Mouse (Mus musculus) midbrain, postnatal 0 days (tissue): ENCODE measurements around the gene 2510009E07Rik. TPM values are rescaled to one million over a fixed set of nuclear protein-coding genes. Genes with fewer than 3 reads are reported as not detected.
A peak's percentile ranks its signal among the peaks of the same experiment; 100 is the strongest.

ENCODE experiments used
- ATAC-seq: fragments of 200-750 bp; cut with Nextera tagmentation; 2 replicates; pipeline ENCODE4 v1.8.0; 2017; ENCODE audit warnings: moderate number of reproducible peaks, mild to moderate bottlenecking, moderate TSS enrichment, moderate library complexity; ENCODE audit not compliant: low FRiP score
- DNase-seq: peaks from one replicate; pipeline ENCODE4 v3.0.0-alpha.2; 2015; ENCODE audit warnings: low spot score
- H3K27ac ChIP-seq: fragments of 300-500 bp; sonication (generic); 2 replicates; pipeline ENCODE4 v1.5.1; 2014; ENCODE audit warnings: low read depth, mild to moderate bottlenecking, low read length, mixed read lengths
- H3K27me3 ChIP-seq: fragments of 300-500 bp; sonication (generic); 2 replicates; pipeline ENCODE4 v1.6.1; 2014; ENCODE audit warnings: low read length, control low read depth, mixed read lengths; ENCODE audit not compliant: insufficient read depth
- H3K36me3 ChIP-seq: fragments of 300-500 bp; sonication (generic); 2 replicates; pipeline ENCODE4 v1.6.1; 2014; ENCODE audit warnings: low read length, control low read depth, mixed read lengths; ENCODE audit not compliant: insufficient read depth
- H3K4me1 ChIP-seq: fragments of 300-500 bp; sonication (generic); 2 replicates; pipeline ENCODE4 v1.6.1; 2014; ENCODE audit warnings: mild to moderate bottlenecking, control low read depth, antibody characterized with exemption, low read length, mixed read lengths; ENCODE audit not compliant: insufficient read depth
- H3K4me2 ChIP-seq: fragments of 300-500 bp; sonication (generic); 2 replicates; pipeline ENCODE4 v1.6.1; 2014; ENCODE audit warnings: low read depth, mild to moderate bottlenecking, low read length, mixed read lengths; ENCODE audit not compliant: poor library complexity, severe bottlenecking
- H3K4me3 ChIP-seq: fragments of 300-500 bp; sonication (generic); 2 replicates; pipeline ENCODE4 v1.5.1; 2014; ENCODE audit warnings: low read depth, mild to moderate bottlenecking, low read length, moderate library complexity
- H3K9ac ChIP-seq: fragments of 300-500 bp; sonication (generic); replicated peaks from 2 replicates; pipeline ENCODE4 v1.6.1; 2014; ENCODE audit warnings: mild to moderate bottlenecking, low read length, moderate library complexity, mixed read lengths; ENCODE audit not compliant: poor library complexity, severe bottlenecking
- H3K9me3 ChIP-seq: fragments of 300-500 bp; sonication (generic); 2 replicates; pipeline ENCODE4 v1.6.1; 2016; ENCODE audit warnings: low read length, control low read depth
- CTCF ChIP-seq: IDR thresholded peaks from 2 replicates; pipeline ENCODE4 v1.5.1; 2016; ENCODE audit warnings: antibody characterized with exemption, mild to moderate bottlenecking
- WGBS: fragments of 180-500 bp; shearing (Covaris S2); extraction: QIAGEN DNeasy Blood & Tissue Kit; methylation state at CpG from one replicate; pipeline ENCODE4 v1.1.7; 2014; 5-methylcytosine and 5-hydroxymethylcytosine counted together
- polyA plus RNA-seq: library from polyadenylated mRNA; unstranded; fragments of >200 nt; fragmentation: Nextera tagmentation; extraction: Ambion mirVana; gene quantifications from 2 replicates; pipeline ENCODE4 v1.2.1, GENCODE M21; 2015
- total RNA-seq: library from RNA; depleted of rRNA; stranded (reverse); fragments of >200 nt; gene quantifications from 2 replicates; pipeline ENCODE4 v1.2.3, GENCODE M21; 2014

The 2510009E07Rik gene
- total and polyA plus RNA-seq, 2 experiments from 2014 or later = 37.0 to 48.7 TPM

DNA sequence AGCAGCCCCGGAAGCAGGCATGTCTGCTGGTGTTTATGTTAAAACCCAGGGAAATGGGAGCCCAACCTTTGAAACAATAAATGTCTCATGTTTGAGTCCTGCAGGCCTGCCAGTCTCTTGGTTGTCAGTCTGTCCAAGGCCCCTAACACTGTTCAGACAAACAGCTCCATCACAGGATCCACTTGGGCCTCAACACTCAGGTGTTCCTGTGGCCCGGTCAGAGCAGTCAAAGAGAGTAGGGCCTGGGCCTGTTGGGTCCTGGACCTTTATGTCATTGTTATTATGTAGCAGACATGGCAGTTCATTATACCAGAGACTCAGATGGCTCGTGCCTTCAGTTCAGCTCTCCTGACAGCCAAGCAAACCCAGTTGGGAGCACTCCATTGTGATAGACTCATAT lies 49.9 kb downstream of the 2510009E07Rik start:
- Histone ChIP-seq H3K27ac (peak overlapping the region; percentile 39; the same call in 1 of the 2 replicates), H3K4me3 (no peak overlapping the region), H3K9ac (no peak overlapping the region), H3K27me3 (no peaks in the 10 kb centered on the region), H3K36me3 (peaks cover 14% of the 10 kb centered on the region), H3K4me2 (no peak overlapping the region), H3K4me1 (no peaks in the 10 kb centered on the region), H3K9me3 (no peaks in the 10 kb centered on the region)
- no peak for DNase-seq
- ATAC-seq = no peak
- TF ChIP-seq CTCF = no peak
- WGBS = 62% methylated on average over 3 of the region's 3 CpGs

DNA sequence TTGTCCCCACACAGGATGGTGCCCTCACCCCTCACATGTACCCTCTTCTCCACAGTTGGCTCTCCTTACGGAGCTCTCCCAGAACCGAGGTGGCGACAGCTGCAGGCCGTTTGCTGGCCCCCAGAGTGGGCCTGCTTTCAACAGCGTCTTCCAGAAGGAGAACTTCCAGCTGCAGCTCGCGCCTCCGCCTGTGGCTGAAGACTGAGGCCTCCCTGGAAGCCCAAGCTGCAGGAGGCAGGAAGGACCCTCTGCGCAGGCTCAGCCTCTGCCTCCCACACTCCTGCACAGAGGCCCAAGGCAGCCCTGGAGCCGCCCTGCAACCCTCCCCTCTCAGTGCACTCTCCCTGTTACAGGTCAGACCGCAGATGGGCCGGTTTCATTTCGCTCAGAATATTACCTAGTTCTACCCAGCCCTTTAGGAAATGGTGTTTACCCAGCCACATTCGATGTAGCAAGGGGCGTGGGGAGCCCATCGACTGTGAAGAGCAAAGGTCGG lies 50.4 kb downstream of the 2510009E07Rik start:
- WGBS = 49% methylated on average over 17 of the region's 17 CpGs
- Histone ChIP-seq H3K27me3 (no peaks in the 10 kb centered on the region), H3K27ac (peak overlapping the region; percentile 39), H3K4me1 (no peaks in the 10 kb centered on the region), H3K4me2 (no peak overlapping the region), H3K9me3 (no peaks in the 10 kb centered on the region), H3K36me3 (peaks cover 14% of the 10 kb centered on the region), H3K4me3 (no peak overlapping the region), H3K9ac (no peak overlapping the region)
- DNase-seq (peak; percentile 33), ATAC-seq (peak; percentile 44; the same call in 1 of the 2 replicates)
- TF ChIP-seq CTCF = no peak

DNA sequence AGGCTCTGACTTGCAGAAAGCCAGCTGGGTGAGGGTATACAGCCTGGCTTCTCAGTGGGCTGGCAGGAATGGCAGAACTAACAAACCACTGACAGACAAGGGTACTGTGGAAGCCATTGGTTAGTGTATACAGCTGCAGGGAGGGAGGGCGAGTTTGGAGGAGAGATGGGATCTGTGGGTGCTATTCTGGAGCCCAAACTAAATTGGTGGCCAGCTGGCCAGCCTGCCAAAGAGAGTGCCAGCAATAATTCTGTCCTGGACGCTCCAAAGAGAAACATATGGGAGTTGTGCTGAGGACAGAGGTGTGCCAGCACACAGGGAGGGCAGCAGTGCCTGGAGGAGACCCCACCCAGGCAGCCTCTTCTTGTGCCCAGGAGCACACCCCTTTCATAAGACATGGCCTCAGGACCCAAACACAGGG lies 50.8 kb downstream of the 2510009E07Rik start:
- ATAC-seq (no peak), DNase-seq (peak; percentile 55)
- Histone ChIP-seq H3K36me3 (peaks cover 14% of the 10 kb centered on the region), H3K27ac (peak overlapping the region; percentile 39), H3K9ac (no peak overlapping the region), H3K4me3 (no peak overlapping the region), H3K4me1 (no peaks in the 10 kb centered on the region), H3K9me3 (no peaks in the 10 kb centered on the region), H3K4me2 (no peak overlapping the region), H3K27me3 (no peaks in the 10 kb centered on the region)
- TF ChIP-seq CTCF = no peak
- 69% methylated on average over 2 of the region's 2 CpGs for WGBS

DNA sequence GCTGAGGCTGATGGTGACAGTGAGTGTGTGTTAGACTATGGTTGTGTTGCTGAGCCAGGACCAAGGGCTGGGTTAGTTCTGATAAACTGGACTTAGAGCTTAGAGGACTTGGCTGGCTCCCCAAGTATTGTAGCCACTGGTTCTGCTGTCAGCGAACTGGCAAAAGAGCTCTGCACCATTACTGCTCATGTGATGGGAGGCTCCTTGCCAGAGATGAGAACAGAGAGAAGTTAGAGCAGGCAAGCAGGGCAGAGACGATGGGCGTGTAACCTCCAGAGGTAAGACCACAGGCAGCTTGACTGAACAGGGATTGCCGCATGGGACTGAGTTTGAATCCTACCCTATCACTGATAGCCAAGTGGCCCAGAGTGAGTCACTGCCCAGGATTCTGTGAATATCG lies 51.6 kb downstream of the 2510009E07Rik start:
- 98% methylated on average over 5 of the region's 5 CpGs for WGBS
- no peak overlapping the region for H3K27ac ChIP-seq
- no peak for ATAC-seq

DNA sequence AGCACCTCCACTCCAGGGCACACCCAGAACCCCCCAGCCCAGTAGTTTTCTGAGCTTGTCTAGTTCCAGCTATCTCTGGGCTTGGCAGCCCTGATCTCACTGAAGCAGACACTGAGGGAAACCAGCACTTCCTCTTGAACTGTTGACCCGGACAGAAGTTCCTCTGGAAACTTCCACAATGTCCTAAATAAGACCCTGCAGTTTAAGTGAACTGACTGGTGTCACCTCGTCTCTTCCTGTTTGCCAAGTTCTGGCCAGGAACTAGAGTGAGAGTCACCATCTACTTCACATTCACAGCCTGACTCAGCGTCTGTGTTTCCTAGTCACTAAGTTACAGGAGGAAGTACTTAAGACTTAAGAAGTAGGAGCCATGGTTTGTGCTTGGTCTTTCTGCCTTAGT lies 52.5 kb downstream of the 2510009E07Rik start:
- no peak overlapping the region for H3K4me2 ChIP-seq
- H3K9me3 ChIP-seq = no peaks in the 10 kb centered on the region
- no peak overlapping the region for H3K27ac ChIP-seq
- H3K9ac ChIP-seq = no peak overlapping the region
- no peaks in the 10 kb centered on the region for H3K27me3 ChIP-seq
- H3K4me3 ChIP-seq = no peak overlapping the region
- DNase-seq = no peak
- peaks cover 9% of the 10 kb centered on the region for H3K36me3 ChIP-seq
- ATAC-seq = no peak
- 88% methylated on average over 3 of the region's 3 CpGs for WGBS
- H3K4me1 ChIP-seq = no peaks in the 10 kb centered on the region
- TF ChIP-seq CTCF = no peak

More for the DNA sequence above, 51.6 kb downstream of the 2510009E07Rik start:
- TF ChIP-seq CTCF = no peak
- Histone ChIP-seq H3K9ac (no peak overlapping the region), H3K4me3 (no peak overlapping the region), H3K4me1 (no peaks in the 10 kb centered on the region), H3K27me3 (no peaks in the 10 kb centered on the region), H3K4me2 (no peak overlapping the region), H3K9me3 (no peaks in the 10 kb centered on the region), H3K36me3 (peaks cover 11% of the 10 kb centered on the region)
- DNase-seq = no peak

DNA sequence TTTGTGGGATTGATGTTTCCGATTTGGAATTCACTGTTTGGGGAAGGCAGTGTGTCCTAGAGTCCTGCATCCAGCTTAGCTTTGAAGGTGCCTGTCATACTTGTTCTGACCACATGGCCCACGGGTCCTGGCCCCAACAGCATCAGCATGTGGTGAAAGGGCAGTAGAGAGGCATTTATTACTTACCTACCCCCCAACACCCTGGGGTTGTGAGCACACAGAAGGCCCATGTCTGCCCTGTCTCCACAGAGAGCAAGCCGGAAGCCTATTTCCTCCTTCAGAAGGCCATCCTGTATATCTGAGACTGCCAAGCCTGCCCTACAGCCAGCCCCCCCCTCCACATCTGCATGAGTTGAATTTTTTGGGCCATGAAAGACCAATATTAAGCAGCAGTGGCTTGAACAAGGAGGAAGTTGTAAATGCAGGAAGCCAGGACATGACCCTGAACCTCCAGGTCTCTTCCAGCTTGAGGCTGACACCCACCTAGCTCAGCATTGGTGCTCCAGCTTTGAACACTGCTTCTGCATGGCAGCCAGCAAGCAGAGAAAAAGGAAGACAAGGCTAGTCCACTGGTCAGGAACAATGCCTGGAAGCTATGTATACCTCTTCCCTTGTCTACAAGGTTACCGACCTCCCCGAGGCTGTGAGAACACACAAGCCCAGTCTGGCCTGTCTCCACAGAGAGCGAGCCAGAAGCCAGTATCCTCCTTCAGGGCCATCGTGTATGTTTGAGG lies 53.5 kb downstream of the 2510009E07Rik start:
- DNase-seq = no peak
- H3K4me1 ChIP-seq = no peaks in the 10 kb centered on the region
- TF ChIP-seq CTCF = no peak
- H3K9me3 ChIP-seq = no peaks in the 10 kb centered on the region
- no peak overlapping the region for H3K9ac ChIP-seq
- H3K4me3 ChIP-seq = no peak overlapping the region
- WGBS = 86% methylated on average over 7 of the region's 7 CpGs
- H3K36me3 ChIP-seq = peaks cover 9% of the 10 kb centered on the region
- no peak for ATAC-seq
- H3K27ac ChIP-seq = no peak overlapping the region
- H3K27me3 ChIP-seq = no peaks in the 10 kb centered on the region
- H3K4me2 ChIP-seq = no peak overlapping the region
